Mouse (Mus musculus) heart, embryonic 16.5 days (tissue): ENCODE results near the gene Mrpl10. TPM values are rescaled to one million over a fixed set of nuclear protein-coding genes. Genes with fewer than 3 reads are reported as not detected.

Experiments
- ATAC-seq: fragments of 200-750 bp; cut with Nextera tagmentation; replicated peaks from 2 replicates; pipeline ENCODE4 v1.8.0; 2017; ENCODE audit warnings: moderate number of reproducible peaks; ENCODE audit not compliant: insufficient read depth, low FRiP score; ENCODE audit errors: extremely low read depth
- H3K27ac ChIP-seq: fragments of 300-500 bp; sonication (generic); 2 replicates; pipeline ENCODE4 v1.5.1; 2014; ENCODE audit warnings: mild to moderate bottlenecking, low read length, control low read depth, moderate library complexity
- H3K27me3 ChIP-seq: fragments of 300-500 bp; sonication (generic); 2 replicates; pipeline ENCODE4 v1.6.1; 2014; ENCODE audit warnings: low read length, mixed read lengths; ENCODE audit not compliant: control insufficient read depth, insufficient read depth
- H3K36me3 ChIP-seq: fragments of 300-500 bp; sonication (generic); 2 replicates; pipeline ENCODE4 v1.6.1; 2014; ENCODE audit not compliant: control insufficient read depth, insufficient read depth
- H3K4me1 ChIP-seq: fragments of 300-500 bp; sonication (generic); 2 replicates; pipeline ENCODE4 v1.6.1; 2014; ENCODE audit warnings: low read length, mixed read lengths; ENCODE audit not compliant: control insufficient read depth, insufficient read depth
- H3K4me2 ChIP-seq: fragments of 300-500 bp; sonication (generic); 2 replicates; pipeline ENCODE4 v1.6.1; 2014; ENCODE audit warnings: low read depth, mild to moderate bottlenecking, control low read depth, low read length
- H3K4me3 ChIP-seq: fragments of 300-500 bp; sonication (generic); 2 replicates; pipeline ENCODE4 v1.5.1; 2014; ENCODE audit warnings: mild to moderate bottlenecking, control low read depth, low read length
- H3K9ac ChIP-seq: fragments of 300-500 bp; sonication (generic); 2 replicates; pipeline ENCODE4 v1.6.1; 2014; ENCODE audit warnings: low read length, control low read depth
- H3K9me3 ChIP-seq: fragments of 300-500 bp; sonication (generic); replicated peaks from 2 replicates; pipeline ENCODE4 v1.6.1; 2016; ENCODE audit warnings: low read length; ENCODE audit not compliant: control insufficient read depth
- WGBS: fragments of 180-500 bp; shearing (Covaris S2); extraction: QIAGEN DNeasy Blood & Tissue Kit; methylation state at CpG from one replicate; pipeline ENCODE4 v1.1.7; 2014; 5-methylcytosine and 5-hydroxymethylcytosine counted together
- polyA plus RNA-seq: library from polyadenylated mRNA; unstranded; fragments of >200 nt; fragmentation: Nextera tagmentation; extraction: Ambion mirVana; gene quantifications from 2 replicates; pipeline ENCODE4 v1.2.1, GENCODE M21; 2015

Gene Mrpl10
- 66.9 and 67.5 TPM in 2 replicates for polyA plus RNA-seq

DNA sequence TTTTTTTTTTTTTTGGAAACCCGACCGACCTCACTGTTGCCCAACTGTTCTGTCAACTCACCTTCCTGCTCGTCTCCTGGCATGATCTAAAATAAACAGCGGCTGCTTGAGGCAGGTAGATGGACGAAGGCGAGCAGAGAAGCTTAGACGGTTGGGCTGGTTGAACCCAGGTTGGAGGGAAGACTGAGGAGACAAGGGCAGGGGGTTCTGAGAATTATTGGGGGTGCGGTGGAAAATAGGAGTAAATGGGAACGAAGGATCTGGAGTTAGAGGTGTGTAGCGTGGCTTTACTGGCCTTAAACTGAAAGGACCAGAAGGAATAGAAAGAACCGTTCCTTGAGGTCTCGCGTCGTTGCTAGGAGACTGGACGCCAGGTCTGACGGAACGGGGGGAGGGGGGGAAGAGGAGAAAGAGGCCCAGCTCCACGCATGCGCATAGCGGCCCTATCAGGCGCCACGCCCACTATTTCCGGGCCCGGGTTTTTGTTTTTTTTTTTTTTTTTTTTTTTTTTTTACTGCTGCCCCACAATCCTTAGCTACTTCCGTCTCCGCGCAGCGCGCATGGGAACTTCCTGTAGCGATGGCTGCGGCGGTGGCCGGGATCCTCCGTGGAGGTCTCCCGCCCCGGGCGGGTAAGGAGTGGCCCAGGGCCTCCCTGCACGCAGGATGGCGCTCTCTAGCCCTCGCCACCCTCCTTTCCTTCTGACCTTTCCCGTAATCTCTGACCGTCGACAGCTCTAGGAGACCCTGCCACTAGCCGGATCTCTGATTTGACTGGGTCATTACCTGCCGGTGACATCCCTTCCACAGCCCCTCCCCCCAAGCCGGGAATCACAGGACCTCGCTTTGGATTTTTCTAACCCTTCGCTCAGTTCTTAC, at the start of gene Mrpl10, which contains the start of gene Lrrc46:
Gene Mrpl10, plus strand, starts transcription at position 539 of the 878 bp plus-strand sequence.
Gene Lrrc46, minus strand, starts transcription at position 386 of the 878 bp plus-strand sequence.
- ATAC-seq: peak; percentile 90
- under 1% methylated on average over 48 of the region's 48 CpGs for WGBS

DNA sequence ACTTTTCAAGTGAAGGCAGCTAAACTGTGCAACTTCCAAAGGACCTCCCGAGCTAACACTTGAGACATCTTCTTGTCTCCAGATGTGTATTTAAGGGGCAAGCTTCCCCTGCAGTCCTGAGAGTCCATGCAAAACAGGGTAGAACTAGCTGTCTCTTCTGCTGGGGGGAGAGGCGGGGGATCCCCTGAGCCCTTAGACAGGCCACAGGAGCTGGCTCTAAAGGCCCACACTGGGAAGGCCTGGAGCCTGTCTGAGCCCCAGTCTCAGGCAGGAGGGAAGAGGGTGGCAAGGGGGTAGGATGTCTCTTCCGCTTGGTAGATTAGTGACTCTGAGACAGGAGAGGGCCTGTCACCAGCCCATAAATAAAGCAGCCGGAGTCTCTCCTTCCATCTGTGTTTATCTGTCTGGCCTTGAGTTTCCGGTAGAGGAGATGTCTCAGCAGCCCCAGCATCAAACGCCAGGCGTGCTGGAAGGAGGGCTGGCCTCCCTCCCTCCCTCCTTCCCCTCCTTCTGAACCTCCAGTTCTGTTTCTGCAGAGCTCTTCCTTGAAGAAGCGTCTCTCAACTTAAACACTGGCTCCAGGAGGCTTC, 48.5 kb upstream of the Mrpl10 start:
- Histone ChIP-seq H3K9me3 (no peaks in the 10 kb centered on the region), H3K27me3 (peaks cover 34% of the 10 kb centered on the region), H3K4me1 (peaks cover 4% of the 10 kb centered on the region; the same call in 1 of the 2 replicates), H3K27ac (no peak overlapping the region), H3K36me3 (no peaks in the 10 kb centered on the region), H3K9ac (no peak overlapping the region), H3K4me2 (no peak overlapping the region), H3K4me3 (no peak overlapping the region)
- no peak; the same call in 1 of the 2 replicates for ATAC-seq
- WGBS: 33% methylated on average over 8 of the region's 8 CpGs

More for the DNA sequence above, at the start of gene Mrpl10, which contains the start of gene Lrrc46:
- Histone ChIP-seq H3K4me1 (peaks cover 10% of the 10 kb centered on the region), H3K9me3 (no peaks in the 10 kb centered on the region), H3K27ac (peak within 1 kb of the TSS; percentile 74), H3K4me3 (peak within 1 kb of the TSS; percentile 96), H3K4me2 (peak within 1 kb of the TSS; percentile 99), H3K36me3 (peaks cover 6% of the 10 kb centered on the region; the same call in 1 of the 2 replicates), H3K9ac (peak within 1 kb of the TSS; percentile 97), H3K27me3 (no peaks in the 10 kb centered on the region)

DNA sequence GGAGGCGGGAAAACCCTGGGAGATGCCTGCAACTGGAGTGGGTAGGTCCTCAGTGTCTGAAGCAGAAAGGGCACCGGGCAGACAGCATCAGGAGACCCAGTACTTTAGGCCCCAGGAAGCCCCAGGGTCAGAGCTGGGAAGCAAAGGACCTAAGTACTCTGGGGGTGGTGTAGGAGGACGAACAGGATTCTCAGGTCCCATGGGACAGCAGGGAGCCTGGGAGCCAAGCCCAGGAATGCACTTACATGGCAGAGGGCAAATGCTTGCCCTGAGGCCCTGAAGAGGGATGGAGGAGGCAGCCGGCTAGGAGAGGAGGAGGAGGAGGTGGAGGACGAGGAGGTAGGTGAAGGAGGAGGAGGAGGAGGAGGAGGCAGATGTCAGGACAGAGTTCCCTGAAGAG, 46.3 kb upstream of the Mrpl10 start:
- Histone ChIP-seq H3K4me2 (no peak overlapping the region), H3K27ac (no peak overlapping the region), H3K27me3 (peaks cover 39% of the 10 kb centered on the region), H3K9me3 (no peaks in the 10 kb centered on the region), H3K4me3 (no peak overlapping the region), H3K36me3 (no peaks in the 10 kb centered on the region), H3K4me1 (peaks cover 3% of the 10 kb centered on the region; the same call in 1 of the 2 replicates), H3K9ac (no peak overlapping the region)
- WGBS: 34% methylated on average over 5 of the region's 5 CpGs
- ATAC-seq: no peak

DNA sequence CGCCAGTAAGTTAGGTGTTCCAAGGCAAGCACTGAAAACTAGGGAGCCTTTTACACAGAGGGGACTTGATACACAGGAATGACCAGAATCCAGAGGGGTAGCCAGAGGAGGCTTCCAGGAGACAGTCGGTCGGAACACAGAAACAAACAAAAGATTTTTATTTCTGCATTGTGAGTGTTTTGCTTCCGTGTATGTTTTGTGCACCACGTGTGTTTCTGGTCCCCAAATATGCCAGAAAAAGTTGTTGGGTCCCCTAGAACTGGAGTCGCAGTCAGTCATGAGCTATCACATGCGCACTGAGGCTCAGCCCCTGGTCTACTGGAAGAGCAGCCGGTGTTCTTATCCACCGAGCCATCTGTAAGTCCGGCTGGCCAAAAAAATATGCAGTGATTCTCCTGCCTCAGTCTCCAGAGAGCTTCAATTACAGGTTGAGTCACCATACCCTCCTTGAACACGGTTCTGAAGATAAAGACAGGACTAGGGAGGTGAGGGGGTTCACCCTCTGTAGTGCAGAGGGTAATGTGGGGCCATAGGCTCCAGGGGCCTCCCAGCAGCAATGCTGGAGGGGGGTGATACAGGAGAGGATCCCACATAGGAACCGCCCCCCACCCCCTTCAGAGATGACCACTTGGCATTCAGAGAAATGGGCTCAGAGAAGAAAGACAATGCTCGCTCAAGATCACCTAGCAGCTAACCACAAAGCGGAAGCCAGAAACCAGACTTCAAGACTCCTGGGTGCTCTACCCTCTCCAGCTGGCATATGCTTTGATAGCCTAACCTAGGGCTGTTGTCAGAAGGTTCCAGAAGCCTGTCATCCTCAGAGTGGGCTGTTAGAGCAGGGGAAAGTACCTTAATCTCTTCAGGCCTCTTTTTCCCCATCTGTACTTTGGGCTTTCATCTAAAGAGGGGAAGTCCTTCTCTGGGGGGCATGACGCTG, 45.3 kb upstream of the Mrpl10 start:
- Histone ChIP-seq H3K4me2 (no peak overlapping the region), H3K9ac (no peak overlapping the region), H3K27me3 (peaks cover 38% of the 10 kb centered on the region), H3K27ac (no peak overlapping the region), H3K4me1 (peaks cover 3% of the 10 kb centered on the region; the same call in 1 of the 2 replicates), H3K4me3 (no peak overlapping the region), H3K9me3 (no peaks in the 10 kb centered on the region), H3K36me3 (no peaks in the 10 kb centered on the region)
- 65% methylated on average over 15 of the region's 15 CpGs for WGBS
- ATAC-seq: 0 out of 2 replicates have a peak, but pooled peaks have one; percentile 15

DNA sequence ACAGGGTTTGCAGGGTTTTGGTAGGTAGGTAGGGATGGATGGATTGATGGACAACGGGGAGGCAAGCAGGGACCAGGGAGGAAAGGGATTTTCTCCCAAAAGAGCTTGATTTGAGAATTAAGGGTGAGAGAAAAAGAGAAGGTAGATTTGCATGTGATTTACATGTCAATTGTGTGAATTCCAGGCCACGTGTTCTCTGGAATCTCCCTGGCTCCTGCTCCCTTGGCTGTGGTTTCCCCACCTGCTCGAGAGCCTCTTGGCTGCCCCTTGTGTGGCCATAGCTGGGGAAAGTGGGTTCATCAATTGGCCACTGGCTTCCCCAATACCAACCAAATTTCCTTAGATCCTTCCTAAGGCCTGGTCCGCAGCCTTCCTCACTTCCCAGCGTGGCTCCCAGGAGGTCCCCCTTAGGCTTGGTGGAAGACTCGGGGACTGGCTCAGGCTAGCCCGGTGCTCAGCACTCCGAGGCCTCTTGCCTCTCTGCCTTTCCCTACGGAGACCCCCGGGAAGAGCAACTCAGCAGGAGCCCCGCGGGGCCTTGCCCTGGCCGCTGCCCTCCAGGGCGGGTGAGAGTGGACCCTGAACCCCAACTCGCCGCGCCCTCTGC, 44.5 kb upstream of the Mrpl10 start:
- peak overlapping the region; percentile 60 for H3K9ac ChIP-seq
- WGBS: 16% methylated on average over 17 of the region's 17 CpGs
- no peak overlapping the region for H3K27ac ChIP-seq
- H3K4me2 ChIP-seq: peak overlapping the region; percentile 62
- peak overlapping the region; percentile 41 for H3K4me3 ChIP-seq
- H3K36me3 ChIP-seq: no peaks in the 10 kb centered on the region
- H3K9me3 ChIP-seq: no peaks in the 10 kb centered on the region
- H3K27me3 ChIP-seq: peaks cover 37% of the 10 kb centered on the region
- ATAC-seq: no peak
- peaks cover 3% of the 10 kb centered on the region; the same call in 1 of the 2 replicates for H3K4me1 ChIP-seq

DNA sequence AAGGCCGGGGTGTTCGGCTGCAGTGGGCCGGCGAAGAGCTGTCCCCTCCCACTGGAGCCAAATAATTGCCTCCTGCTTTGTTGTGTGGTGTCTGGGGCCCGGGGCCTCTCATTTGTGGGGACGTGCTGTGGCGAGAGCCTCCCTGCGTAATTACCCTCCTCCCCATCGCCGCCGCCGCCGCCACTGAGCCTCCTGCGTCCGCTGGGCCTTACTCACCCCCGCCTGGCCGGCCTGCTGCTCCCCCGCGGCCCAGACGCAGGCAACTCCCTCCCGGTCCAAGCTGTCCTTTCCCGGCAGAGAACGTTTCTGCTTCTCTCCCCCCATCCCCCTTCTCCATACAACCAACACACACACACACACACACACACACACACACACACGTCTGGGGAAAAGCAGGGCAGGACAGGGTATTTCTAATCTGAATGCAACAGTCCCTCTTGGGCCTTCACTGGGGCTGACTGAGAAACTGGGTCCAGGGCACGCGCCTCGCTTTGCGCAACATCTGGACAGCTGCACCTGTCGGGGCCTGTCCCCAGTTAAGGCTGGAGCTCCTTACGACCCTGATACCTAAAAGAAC, 43.9 kb upstream of the Mrpl10 start:
- H3K4me2 ChIP-seq: peak overlapping the region; percentile 62
- H3K27me3 ChIP-seq: peaks cover 35% of the 10 kb centered on the region
- no peak overlapping the region for H3K27ac ChIP-seq
- peak overlapping the region; percentile 60 for H3K9ac ChIP-seq
- peaks cover 3% of the 10 kb centered on the region; the same call in 1 of the 2 replicates for H3K4me1 ChIP-seq
- peak overlapping the region; percentile 41 for H3K4me3 ChIP-seq
- no peak for ATAC-seq
- 7% methylated on average over 30 of the region's 30 CpGs for WGBS
- H3K9me3 ChIP-seq: no peaks in the 10 kb centered on the region
- H3K36me3 ChIP-seq: no peaks in the 10 kb centered on the region

DNA sequence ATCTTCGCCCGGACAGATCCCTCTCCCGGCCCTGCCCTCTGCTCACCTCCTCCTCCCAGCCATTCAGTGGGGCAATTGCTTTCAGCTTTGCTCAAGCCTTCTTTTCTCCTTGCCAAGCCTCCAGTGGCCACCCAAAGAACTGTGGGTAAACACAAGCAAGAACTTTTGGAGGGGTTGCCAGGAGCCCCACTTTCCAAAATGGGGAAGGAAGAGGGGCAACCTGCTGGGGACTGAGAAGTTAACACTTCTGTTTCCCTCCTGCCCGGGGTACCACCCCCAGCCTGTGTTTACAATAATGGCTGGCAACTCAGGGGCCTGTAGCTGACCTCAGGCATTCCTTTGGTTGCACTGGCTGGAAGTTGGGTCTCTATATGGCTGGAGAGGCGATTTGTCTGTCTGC, 38.2 kb upstream of the Mrpl10 start:
- H3K27me3 ChIP-seq: peaks cover 14% of the 10 kb centered on the region
- no peaks in the 10 kb centered on the region for H3K4me1 ChIP-seq
- H3K4me2 ChIP-seq: no peak overlapping the region
- no peak overlapping the region for H3K4me3 ChIP-seq
- ATAC-seq: no peak
- no peaks in the 10 kb centered on the region for H3K9me3 ChIP-seq
- no peak overlapping the region for H3K9ac ChIP-seq
- H3K36me3 ChIP-seq: no peaks in the 10 kb centered on the region
- WGBS: 40% methylated on average over 5 of the region's 5 CpGs
- no peak overlapping the region for H3K27ac ChIP-seq
